Mouse (Mus musculus) cerebellum, postnatal 10 days (tissue): ENCODE results near the gene G6pc3.

Experiments
- DNase-seq, 2 experiments: peaks; one replicate each; pipeline ENCODE4 v3.0.0; 2021; ENCODE audit warnings: mixed read lengths in 2 of 2

G6pc3 gene

GRCm38 (mm10) chr11:102219247-102219993 lies 30.0 kb downstream of the G6pc3 start:
- peak; percentile 67 to 74 for DNase-seq

DNA sequence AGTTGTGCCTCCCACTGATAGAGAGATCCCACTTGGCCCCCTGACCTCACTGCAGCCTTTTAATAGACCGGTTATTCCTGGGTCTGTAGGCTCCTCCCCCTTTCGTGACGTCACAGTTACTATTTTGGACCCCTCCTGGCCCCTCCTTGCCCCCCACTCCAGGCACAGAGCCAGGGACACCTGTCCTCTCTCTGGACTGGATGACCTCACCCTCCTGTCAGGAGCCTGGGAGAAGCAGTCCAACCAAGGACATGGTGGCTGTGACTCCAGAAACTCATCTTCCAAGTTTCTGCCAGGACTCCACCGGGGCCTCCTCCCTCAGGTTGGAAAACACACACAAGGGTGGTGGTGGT lies 30.6 kb downstream of the G6pc3 start:
- DNase-seq: peak; percentile 71 to 75

DNA sequence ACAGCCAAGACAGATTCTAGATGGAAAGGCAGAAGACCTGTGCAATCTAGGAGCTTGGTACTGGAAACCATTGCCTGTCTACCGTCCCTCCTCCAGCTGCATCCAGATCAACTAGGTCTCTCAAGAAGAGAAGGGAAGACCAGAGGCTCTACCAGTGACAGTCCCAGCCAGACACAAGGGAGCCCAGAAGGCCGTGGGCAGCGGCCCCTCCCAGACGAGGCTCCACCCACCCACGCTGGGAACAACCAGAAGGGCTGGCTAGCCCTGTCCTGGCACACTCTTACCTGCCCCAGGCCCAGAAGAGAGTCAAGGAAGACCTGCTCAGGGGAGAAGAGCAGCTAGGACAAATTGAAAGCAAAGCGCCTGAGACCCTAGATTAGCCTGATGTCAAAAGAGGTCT lies 31.0 kb downstream of the G6pc3 start:
- peak in 1 of 2 experiments; percentile 52 for DNase-seq

DNA sequence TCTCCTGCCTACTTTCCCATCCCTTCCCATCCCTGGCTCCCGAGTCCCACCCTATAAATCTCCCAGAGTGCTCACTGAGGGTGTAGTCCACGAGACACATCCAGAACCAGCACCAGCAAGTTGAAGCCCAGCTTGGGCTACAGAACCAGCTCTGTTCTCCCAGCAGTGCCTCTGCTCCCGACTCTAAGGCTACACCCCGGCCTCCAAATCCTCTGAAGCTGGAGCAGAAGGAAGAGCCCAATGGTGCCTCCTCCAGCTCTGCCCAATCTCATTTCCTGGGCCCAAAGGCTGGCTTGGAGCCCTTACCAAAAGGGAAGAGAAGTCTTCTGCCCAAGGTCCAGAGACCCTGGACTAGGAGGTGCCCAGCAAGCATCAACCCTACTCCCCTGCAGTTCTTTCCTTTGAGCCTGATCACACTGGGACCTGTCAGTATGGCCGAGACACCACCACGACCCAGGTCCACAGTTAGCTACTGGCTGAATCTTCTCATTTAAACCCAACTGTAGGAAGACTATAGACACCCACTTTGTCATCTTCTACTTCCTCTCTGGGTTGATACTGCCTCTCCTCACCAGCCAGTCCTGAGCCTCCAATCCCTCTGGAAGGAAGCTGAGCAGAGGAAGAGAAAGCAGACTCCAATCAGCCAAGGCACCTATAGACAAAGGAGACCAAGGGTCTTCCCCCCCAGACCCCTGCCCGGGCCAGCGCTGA lies 32.0 kb downstream of the G6pc3 start:
- no peak for DNase-seq

- DNase-seq: peak in 1 of 2 experiments; percentile 55
Observed at GRCm38 (mm10) chr11:102221954-102222351, 32.5 kb downstream of the G6pc3 start.

- peak; percentile 67 to 73 for DNase-seq
Observed at GRCm38 (mm10) chr11:102223166-102223565, 33.7 kb downstream of the G6pc3 start.

DNA sequence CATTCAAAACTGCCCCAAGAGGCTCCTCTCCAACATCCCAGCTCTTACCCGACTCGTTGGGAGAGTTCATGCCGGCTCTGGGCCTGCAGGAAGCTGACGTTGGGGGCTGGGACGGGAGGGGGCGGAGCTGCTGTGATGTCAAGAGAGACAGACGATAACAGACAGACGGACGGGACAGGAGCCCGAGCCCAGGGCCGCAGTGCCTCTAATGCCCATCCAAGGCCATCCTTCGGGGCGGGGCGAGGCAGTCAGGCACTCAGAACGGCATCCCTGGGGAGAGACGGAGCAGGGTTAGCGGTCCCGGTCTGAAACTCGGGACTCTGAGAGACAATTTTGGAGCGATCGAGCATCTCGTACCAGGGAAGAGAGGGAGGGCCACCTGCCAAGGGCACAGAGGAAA lies 35.3 kb downstream of the G6pc3 start:
- peak; percentile 64 to 67 for DNase-seq

GRCm38 (mm10) chr11:102225221-102225620 lies 35.8 kb downstream of the G6pc3 start:
- no peak for DNase-seq

- DNase-seq: no peak
Observed at GRCm38 (mm10) chr11:102226067-102226978, 36.9 kb downstream of the G6pc3 start.

GRCm38 (mm10) chr11:102227270-102228190 lies 38.1 kb downstream of the G6pc3 start:
- peak; percentile 56 to 58 for DNase-seq

GRCm38 (mm10) chr11:102228191-102228545 lies 38.7 kb downstream of the G6pc3 start:
- no peak for DNase-seq

- no peak for DNase-seq
Observed at GRCm38 (mm10) chr11:102228646-102229268, 39.3 kb downstream of the G6pc3 start.

- peak in 1 of 2 experiments; percentile 61 for DNase-seq
Observed at GRCm38 (mm10) chr11:102229331-102229953, 40.0 kb downstream of the G6pc3 start.

GRCm38 (mm10) chr11:102230006-102230741 lies 40.8 kb downstream of the G6pc3 start, which contains the start of gene Hdac5:
TSS of gene Hdac5 (minus strand) at chr11:102230166.
- DNase-seq: peak; percentile 99

DNA sequence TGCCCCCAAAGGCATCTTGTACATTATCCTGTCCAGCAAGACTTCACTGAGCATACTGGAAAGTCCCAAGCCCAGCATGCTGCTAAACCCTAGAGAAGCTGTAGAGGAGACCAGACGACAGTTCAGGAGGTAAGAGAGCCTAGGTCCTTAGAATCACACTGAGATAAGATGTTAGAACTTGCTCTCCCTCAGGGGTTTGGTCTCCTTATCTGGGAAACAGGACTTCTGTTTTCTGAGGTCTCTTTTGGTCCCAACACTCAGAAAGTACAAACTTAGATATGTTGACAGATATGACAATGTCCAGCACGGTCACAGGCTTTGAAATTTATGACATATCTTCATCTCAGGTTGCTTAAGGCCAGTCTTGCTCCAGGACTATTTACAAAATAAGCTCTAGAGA lies 46.6 kb downstream of the G6pc3 start:
- DNase-seq: no peak

DNA sequence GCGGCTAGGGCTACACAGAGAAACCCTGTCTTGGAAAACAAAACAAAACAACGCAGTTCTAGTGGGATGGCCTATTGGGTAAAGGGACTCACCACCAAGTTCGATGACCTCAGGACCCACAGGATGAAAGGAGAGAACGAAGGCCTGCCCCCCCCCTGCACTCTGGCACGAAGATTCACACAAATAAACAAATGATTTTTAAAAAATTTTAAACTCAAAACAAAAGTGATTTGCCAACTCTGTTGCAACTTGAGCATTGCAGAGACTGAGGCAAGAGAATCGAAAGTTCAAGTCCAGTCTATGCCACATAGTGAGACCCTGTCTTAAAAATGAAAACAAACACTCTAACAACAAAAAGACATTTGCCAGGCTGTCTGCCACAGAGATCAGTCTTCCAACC lies 51.2 kb downstream of the G6pc3 start:
- DNase-seq: no peak

DNA sequence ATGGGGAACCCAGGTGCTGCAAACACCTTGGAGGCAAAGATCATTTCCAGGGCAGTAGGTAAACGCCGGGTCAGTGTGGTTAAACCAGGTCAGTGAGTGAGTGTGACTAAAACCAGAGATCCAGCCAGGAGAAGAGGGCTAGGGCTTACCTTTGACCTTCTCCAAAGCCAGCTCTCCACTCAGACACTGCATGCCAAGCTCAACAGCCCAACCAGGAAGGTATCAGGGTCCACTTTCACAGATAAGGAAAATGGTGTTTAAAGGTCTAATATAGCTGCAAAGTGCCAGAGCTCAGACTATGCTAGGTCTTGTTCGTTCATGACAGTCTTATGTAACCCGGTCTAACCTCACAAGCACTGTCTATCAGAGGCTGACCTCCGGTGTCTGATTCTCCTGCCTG lies 51.8 kb downstream of the G6pc3 start:
- DNase-seq: no peak

- DNase-seq: no peak
Observed at GRCm38 (mm10) chr11:102241874-102242273, 52.5 kb downstream of the G6pc3 start.
